Mouse (Mus musculus) olfactory bulb, adult 2 months (tissue): Measurements from ENCODE around the gene AI464131.

Experiments used
- CTCF ChIP-seq: fragments of 200-500 bp; IDR thresholded peaks from 2 replicates; pipeline ENCODE4 v1.5.1; 2012; ENCODE audit warnings: low read depth, mild to moderate bottlenecking, low read length, moderate library complexity; ENCODE audit not compliant: insufficient read depth
- POLR2A ChIP-seq: fragments of 200-500 bp; IDR thresholded peaks from 2 replicates; pipeline ENCODE4 v1.6.1; 2012; ENCODE audit warnings: mild to moderate bottlenecking, low read depth, low read length, moderate library complexity; ENCODE audit not compliant: insufficient read depth

GRCm38 (mm10) chr4:41523839-41524238 is 21.0 kb upstream of the AI464131 start:
- TF ChIP-seq CTCF, result no peak
- TF ChIP-seq POLR2A, result no peak
